Mouse (Mus musculus): ENCODE data around the gene Cxadr.

Cxadr gene

DNA sequence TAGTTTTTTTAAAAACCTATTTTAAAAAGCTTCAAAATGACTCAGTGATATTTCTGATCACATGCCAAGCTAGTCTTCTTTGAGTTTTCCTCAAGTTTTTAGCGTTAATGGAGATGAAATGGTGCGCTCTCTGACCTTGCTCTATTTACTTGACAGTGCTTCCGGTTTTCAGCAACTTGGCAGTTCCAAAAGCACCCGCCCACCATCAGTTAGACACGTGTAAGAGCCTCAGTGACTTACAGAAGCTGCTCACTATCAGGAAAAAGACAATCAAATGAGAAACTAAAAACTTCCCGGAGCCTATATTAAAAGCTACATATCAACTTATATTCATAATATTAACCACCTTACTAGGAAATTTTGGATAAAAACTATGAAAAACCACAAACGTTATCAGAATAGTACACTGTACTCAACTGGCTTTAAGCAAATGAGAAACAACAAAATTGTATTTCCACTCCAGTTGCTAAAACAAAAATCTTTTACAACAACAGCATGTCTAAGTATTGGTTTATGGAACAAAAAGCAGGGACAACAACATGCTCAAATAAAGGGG, 70.3 kb downstream of the Cxadr start:
- no peak for DNase-seq (ENCODE audit: low read depth)

DNA sequence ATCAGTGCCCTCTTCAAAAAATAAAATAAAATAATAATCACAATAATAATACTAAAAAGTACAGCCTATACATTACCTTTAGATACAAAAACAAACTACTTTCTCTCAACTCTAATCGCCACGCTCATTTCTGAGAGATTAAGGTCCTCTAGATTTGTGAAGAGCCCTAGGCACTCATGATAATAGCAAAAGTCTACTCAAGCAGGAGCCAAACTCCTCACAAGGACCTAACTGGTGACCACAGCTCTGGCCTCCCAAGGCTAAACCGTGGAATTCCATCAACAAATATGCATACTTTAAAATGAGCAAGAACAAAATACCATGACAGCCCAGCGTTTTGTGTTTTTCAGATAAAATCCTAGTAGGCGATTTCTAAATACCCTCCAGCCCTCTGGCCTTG, 71.5 kb downstream of the Cxadr start:
- no peak for DNase-seq (ENCODE audit: low read depth)

DNA sequence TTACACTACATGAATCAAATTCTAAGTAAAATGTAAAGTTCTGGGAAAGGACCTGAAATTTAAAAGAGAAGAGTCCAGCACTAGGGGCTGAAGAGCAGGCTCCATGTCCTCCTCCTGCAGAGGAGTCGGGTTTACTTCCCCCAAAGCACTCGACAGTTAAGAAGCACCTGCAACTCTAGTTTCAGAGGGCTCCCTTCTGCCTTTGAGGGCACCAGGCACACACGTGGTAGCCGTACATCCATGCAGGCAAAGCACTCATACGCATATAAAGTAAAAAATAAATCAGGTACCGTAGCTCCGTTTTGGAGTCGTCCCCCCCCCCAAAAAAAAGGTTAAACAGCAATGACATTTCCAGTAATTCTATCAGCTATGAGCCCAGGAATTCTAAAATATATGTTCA, 72.5 kb downstream of the Cxadr start:
- no peak for DNase-seq (ENCODE audit: low read depth)

DNA sequence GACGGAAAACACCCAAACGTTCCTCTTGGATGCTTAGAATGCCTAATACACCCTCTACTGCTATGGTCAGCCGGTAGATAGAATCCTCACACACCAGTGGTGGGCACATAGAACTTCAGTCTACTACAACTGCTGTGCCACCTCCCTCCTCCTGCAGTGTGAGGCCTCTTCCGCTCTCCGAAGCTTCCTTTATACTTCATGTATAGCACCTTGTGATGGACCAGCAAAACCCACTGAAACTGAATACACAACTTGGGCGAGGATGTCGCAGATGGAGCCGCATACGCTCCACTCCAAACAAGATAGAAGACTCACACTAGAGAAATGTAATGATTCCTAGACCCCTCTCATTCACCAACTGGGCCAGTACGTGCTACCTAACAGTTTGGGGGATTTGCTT, 73.9 kb downstream of the Cxadr start:
- peak; percentile 74 for DNase-seq (ENCODE audit: low read depth)

DNA sequence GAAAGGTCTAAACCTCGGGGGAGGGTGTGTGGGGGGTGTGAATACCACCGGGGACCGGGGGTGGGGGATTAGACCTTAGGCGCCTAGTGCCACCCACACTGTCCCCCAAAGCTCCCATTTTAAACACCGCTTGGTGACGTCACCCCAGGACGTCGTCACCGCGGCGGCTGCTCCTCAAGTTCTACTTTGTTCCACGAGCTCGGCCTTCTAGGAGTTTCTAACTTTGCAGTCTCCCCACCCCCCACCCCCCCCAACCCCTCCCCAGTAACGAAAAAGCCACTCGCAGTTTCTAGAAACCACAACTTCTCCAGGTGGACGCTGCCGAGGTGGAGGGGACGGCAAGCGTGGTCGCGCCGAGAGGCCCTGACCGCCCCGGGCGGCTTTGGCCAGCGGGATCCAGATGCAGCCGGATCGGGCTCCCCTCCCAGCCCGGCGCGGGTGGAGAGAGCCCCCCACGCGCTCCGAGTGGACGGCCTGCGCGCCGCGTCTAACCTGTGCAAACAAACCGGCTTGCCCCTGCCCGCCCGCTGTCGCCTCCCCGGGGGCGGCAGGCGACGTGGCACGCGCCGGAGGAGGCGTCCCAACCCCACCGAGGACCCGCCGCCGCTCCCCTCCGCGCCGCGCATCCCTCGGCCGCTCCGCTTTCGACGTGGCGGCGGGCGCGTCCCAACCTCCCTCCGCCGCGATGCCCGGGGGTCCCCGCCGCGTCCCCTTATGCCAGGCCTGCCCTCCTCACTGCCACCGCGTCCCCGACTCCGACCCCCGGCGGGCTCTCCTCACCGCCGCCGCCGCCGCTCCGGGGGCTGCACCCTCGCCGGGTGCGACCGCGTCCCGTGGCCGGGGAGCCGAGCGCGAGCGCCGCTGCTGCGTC, 74.8 kb downstream of the Cxadr start:
- peak; percentile 85 for DNase-seq (ENCODE audit: low read depth)

DNA sequence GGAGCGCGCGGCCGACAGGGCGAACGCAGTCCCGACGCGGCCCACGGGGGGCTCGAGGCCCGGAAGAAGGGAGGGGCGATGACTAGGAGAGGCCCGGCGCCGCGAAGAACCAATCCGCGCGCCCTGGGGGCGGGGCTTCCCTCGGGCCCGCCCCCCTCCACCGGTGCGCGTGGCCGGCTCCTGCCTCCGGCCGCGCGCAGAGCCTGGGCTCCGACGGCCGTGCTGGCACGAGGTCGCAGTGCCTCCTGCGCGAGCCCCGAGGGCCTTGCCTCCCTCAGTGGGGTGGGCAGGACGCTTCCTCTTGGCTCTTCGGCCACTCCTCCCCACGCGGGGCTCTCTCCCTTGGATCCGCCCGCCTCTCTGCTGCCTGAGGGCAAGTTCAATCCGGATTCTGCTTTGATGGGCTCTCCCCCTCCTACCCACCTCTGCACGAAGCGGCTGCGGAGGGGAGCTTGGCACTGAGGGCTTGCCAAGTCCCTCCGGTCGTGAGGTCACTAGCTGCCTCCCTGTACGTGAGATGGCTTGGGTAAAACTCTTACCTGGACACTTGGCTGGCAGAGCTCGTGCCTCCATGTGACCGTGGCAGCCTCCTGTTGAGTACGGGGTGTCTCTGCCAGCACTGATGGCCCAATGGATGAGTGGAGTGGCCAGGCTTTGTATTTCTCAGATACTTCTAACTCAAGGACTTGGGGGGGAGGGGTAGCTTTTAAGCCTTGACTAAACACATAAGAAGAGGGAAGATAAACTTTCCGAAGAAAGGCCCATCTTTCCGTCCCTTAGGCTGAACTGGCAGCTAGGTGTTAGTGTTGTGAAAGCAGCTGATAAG, 75.7 kb downstream of the Cxadr start, which contains the start of gene Btg3:
TSS of gene Btg3 (minus strand) at position 448 of the 826 bp plus-strand sequence.
- peak; percentile 95 for DNase-seq (ENCODE audit: low read depth)

DNA sequence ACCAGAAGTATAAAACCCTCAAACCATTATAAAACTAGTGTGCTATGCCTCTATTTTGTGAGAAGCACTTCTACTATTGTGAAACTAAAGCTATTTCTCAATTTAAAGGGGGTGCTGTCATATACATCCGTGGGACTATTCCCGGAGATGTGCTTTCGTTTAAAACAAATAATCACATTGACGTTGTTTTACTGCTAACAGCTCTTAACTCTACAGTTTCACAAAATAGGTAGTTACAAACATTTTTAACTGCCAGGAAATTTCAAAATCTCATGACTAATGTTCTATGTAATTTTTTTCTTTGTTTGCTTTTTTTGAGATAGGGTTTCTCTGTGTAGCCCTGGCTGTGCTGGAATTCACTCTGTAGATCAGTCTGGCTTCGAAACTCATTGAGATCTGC, 77.2 kb downstream of the Cxadr start:
- DNase-seq (ENCODE audit: low read depth) = no peak

DNA sequence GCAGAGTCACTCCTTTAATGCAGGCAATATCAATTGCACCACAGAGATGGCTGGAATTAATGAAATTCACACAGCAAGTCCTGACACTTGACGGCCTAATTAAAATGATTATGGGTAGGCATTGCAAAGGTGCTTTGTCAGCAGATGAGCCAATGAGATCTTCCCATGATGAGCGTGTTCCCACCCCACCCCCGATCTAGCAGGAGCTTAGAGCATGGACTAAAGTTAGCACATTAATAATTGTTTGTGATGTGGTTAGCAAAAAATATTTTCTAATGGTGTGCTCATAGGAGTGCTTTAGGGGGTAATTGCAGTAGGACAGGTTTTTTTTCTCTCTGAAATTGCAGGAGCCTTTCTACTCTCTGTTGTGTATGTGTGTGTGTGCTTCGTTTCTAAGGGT, 87.8 kb downstream of the Cxadr start:
- no peak for DNase-seq (ENCODE audit: low read depth)

DNA sequence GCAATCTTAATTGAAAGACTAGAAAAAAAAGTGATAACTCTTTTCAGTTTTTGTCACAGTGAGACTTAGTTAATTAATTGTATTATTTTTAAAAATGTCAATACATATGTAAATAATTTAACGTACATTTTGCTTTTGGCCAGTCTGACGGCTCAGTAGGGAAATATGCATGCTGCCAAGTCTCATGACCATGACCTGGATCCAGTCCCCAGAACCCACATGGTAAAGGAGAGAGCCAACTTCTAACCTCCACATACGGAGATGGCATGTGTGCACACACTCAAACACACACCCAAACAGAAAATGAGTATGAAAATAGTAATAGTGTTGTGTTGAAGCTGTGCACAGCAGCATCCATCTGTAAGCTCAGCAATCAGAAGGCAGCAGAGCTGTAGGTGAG, 88.7 kb downstream of the Cxadr start:
- DNase-seq (ENCODE audit: low read depth) = no peak

DNA sequence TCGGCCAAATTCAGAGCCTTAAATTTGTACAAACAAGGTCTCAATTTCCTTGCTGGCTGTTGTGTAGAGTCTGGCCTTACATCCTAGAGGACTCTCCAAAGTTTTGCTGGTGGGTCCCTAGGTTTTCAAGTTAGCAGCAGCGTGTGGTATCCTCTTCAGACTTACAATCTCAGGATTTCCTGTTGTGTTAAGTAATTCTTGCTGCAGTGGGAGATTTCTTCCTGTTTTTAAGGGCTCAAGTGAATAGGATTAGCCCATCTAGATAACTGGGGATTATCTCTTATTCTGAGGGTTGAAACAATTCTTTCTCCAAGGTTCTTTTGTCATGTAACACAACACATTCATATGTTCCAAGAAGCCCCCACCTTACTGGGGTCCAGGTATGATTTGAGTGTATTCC, 90.1 kb downstream of the Cxadr start:
- DNase-seq (ENCODE audit: low read depth) = no peak

DNA sequence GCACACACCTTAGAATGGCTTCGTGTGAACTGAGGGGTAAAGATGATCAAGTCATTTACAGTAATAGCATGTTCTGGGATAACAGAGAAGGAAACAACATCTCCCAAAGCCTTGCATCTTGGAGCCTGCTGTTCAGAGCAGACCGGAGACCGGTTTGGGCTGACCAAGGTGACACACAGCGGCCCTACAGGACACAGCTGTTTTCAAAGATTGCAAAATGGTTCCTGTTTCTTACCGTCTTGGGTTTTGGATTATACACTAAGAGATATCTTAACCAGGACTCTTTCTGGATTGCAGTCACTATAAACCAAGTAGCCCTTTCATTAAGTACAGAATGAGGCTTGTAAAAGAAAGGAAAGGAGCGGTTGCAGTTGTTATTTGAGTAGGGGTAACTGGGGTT, 97.4 kb downstream of the Cxadr start:
- no peak for DNase-seq (ENCODE audit: low read depth)

DNA sequence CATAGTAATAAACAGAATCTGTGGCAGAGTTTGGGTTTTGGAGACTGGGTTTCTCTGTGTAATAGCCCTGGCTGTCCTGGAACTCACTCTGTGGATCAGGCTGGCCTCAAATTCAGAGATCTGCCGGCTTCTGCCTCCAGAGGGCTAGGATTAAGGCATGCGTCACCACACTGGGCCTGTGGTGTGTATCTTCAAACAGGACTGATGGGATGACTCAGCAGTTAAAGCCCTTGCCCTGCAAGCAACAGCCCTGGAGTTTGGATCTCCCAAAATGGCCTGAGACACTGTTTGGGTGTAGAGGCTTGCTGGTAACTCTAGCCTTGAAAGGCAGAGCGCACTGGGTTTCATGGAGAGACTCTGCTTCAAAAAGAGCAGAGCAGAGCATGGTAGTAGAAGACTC, 98.1 kb downstream of the Cxadr start:
- no peak for DNase-seq (ENCODE audit: low read depth)

DNA sequence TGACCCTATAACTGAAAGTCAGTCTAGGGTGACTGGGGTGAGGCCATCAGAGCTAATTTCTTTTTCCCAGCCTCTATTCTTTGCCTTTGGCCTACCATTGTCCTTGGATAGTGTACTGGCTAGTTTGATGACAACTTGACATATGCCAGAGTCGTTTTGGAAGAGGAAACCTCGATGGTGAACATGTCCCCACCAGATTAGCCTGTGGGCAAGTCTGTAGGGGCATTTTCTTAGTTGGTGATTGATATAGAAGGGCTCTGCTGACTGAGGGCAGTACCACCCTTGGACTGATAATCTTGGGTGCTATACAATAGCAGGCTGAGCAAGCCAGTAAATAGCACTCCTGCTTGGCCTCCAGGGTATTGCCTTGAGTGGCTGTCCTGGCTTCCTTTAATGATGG, 101.0 kb downstream of the Cxadr start:
- DNase-seq (ENCODE audit: low read depth) = no peak

DNA sequence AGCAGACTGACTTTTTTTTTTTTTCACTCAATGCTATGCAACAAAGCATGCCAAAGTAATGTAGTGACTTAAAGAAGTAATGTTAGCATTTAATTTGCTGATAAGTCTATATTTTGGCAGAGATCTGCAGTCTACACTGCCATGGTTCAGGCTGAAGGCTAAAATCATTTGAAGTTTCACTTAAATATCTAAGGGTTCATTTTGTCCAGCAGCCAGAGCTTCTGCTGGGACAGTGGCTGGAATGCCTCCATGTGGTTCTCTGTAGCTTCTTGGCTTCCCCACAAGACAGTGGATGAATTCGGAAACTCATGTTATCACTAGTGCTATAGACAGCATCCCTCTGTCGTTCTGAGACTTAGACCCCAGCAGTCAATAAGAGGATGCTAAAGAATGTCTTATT, 105.4 kb downstream of the Cxadr start:
- no peak for DNase-seq (ENCODE audit: low read depth)

DNA sequence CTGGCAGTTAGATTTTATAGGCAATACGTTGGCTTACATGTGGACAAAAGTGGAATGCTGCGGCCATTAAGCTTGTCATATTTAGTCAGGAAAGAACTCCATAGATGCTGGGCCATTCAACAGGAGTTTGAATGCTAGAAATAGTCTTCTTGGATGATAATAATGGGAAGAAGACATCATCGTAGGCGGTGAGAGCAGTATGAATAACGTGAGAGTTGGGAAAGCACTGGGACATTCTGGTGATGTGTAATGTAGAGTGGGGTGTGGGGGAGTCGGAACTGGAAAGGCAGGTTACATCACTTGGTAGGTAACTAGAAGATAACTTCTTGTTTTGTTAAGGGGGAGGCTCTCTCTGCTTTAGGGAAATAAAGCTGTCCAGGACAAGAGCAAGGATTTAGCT, 106.6 kb downstream of the Cxadr start:
- no peak for DNase-seq (ENCODE audit: low read depth)

All from naive thymus-derived CD4-positive, alpha-beta T cell, adult 2 months (primary cell).